Mouse (Mus musculus) forebrain, embryonic 12.5 days (tissue): ENCODE measurements around the gene Kansl1. TPM values are rescaled to one million over a fixed set of nuclear protein-coding genes. Genes with fewer than 3 reads are reported as not detected.
A peak's percentile ranks its signal among the peaks of the same experiment; 100 is the strongest.

ENCODE experiments used
- ATAC-seq: fragments of 200-750 bp; cut with Nextera tagmentation; 2 replicates; pipeline ENCODE4 v1.8.0; 2017; ENCODE audit warnings: moderate TSS enrichment; ENCODE audit not compliant: low FRiP score
- H3K27ac ChIP-seq: fragments of 300-500 bp; sonication (generic); 2 replicates; pipeline ENCODE4 v1.5.1; 2016; ENCODE audit warnings: mild to moderate bottlenecking
- H3K27me3 ChIP-seq: fragments of 300-500 bp; sonication (generic); 2 replicates; pipeline ENCODE4 v1.6.1; 2016; ENCODE audit warnings: mild to moderate bottlenecking
- H3K36me3 ChIP-seq: fragments of 300-500 bp; sonication (generic); replicated peaks from 2 replicates; pipeline ENCODE4 v1.6.1; 2016; ENCODE audit warnings: mild to moderate bottlenecking
- H3K4me1 ChIP-seq: fragments of 300-500 bp; sonication (generic); 2 replicates; pipeline ENCODE4 v1.6.1; 2016
- H3K4me2 ChIP-seq: fragments of 300-500 bp; sonication (generic); 2 replicates; pipeline ENCODE4 v1.6.1; 2016; ENCODE audit warnings: mild to moderate bottlenecking, moderate library complexity
- H3K4me3 ChIP-seq: fragments of 300-500 bp; sonication (generic); replicated peaks from 2 replicates; pipeline ENCODE4 v1.5.1; 2016; ENCODE audit warnings: mild to moderate bottlenecking
- H3K9ac ChIP-seq: fragments of 300-500 bp; sonication (generic); 2 replicates; pipeline ENCODE4 v1.6.1; 2016; ENCODE audit warnings: mild to moderate bottlenecking
- H3K9me3 ChIP-seq: fragments of 300-500 bp; sonication (generic); 2 replicates; pipeline ENCODE4 v1.6.1; 2016
- whole genome bisulfite sequencing: fragments of 180-500 bp; shearing (Covaris S2); methylation state at CpG from one replicate; pipeline ENCODE4 v1.1.7; 2016; 5-methylcytosine and 5-hydroxymethylcytosine counted together
- polyA plus RNA-seq: library from polyadenylated mRNA; unstranded; fragments of >200 nt; fragmentation: Nextera tagmentation; extraction: Ambion mirVana; gene quantifications from 2 replicates; pipeline ENCODE4 v1.2.1, GENCODE M21; 2016

The Kansl1 gene
- polyA plus RNA-seq, result 34.9 and 36.2 TPM in 2 replicates

GRCm38 (mm10) chr11:104468751-104469268 is at the start of gene Kansl1:
Gene Kansl1, minus strand, starts transcription at chr11:104468861.
- peaks cover 19% of the 10 kb centered on the region for H3K4me1 ChIP-seq
- under 1% methylated on average over 57 of the region's 69 CpGs for WGBS
- H3K9me3 ChIP-seq, result no peaks in the 10 kb centered on the region
- peak; percentile 80 for ATAC-seq
- H3K27me3 ChIP-seq, result no peaks in the 10 kb centered on the region
- peaks cover 9% of the 10 kb centered on the region; the same call in 1 of the 2 replicates for H3K36me3 ChIP-seq
- H3K4me2 ChIP-seq, result peak within 1 kb of the TSS; percentile 80
- peak within 1 kb of the TSS; percentile 69 for H3K27ac ChIP-seq
- peak within 1 kb of the TSS; percentile 94 for H3K9ac ChIP-seq
- H3K4me3 ChIP-seq, result peak within 1 kb of the TSS; percentile 97

GRCm38 (mm10) chr11:104512436-104512835 is 43.8 kb upstream of the Kansl1 start:
- 89% methylated on average over 4 of the region's 4 CpGs for WGBS
- Histone ChIP-seq H3K36me3 (peaks cover 80% of the 10 kb centered on the region), H3K9me3 (no peaks in the 10 kb centered on the region), H3K27ac (no peak overlapping the region), H3K4me1 (no peaks in the 10 kb centered on the region), H3K4me3 (no peak overlapping the region), H3K4me2 (no peak overlapping the region), H3K9ac (no peak overlapping the region), H3K27me3 (no peaks in the 10 kb centered on the region)
- ATAC-seq, result no peak

GRCm38 (mm10) chr11:104510606-104511005 is 41.9 kb upstream of the Kansl1 start:
- H3K9ac ChIP-seq, result no peak overlapping the region
- H3K36me3 ChIP-seq, result peaks cover 80% of the 10 kb centered on the region
- no peak overlapping the region for H3K4me3 ChIP-seq
- H3K27me3 ChIP-seq, result no peaks in the 10 kb centered on the region
- H3K4me1 ChIP-seq, result no peaks in the 10 kb centered on the region
- ATAC-seq, result no peak
- H3K9me3 ChIP-seq, result no peaks in the 10 kb centered on the region
- H3K27ac ChIP-seq, result no peak overlapping the region
- 88% methylated on average over 2 of the region's 2 CpGs for WGBS
- H3K4me2 ChIP-seq, result no peak overlapping the region

- H3K9me3 ChIP-seq, result no peaks in the 10 kb centered on the region
- 88% methylated on average over 4 of the region's 4 CpGs for WGBS
- ATAC-seq, result no peak
- no peak overlapping the region for H3K27ac ChIP-seq
- H3K27me3 ChIP-seq, result no peaks in the 10 kb centered on the region
- no peak overlapping the region for H3K4me3 ChIP-seq
- no peak overlapping the region for H3K9ac ChIP-seq
- no peak overlapping the region for H3K4me2 ChIP-seq
- peaks cover 74% of the 10 kb centered on the region for H3K36me3 ChIP-seq
- H3K4me1 ChIP-seq, result no peaks in the 10 kb centered on the region
These were observed 39.8 kb upstream of the Kansl1 start for GRCm38 (mm10) chr11:104508455-104508854.

- H3K9me3 ChIP-seq, result peaks cover 4% of the 10 kb centered on the region; the same call in 1 of the 2 replicates
- H3K27me3 ChIP-seq, result no peaks in the 10 kb centered on the region
- no peaks in the 10 kb centered on the region for H3K4me1 ChIP-seq
- H3K4me2 ChIP-seq, result no peak overlapping the region
- no peaks in the 10 kb centered on the region for H3K36me3 ChIP-seq
- no peak overlapping the region for H3K4me3 ChIP-seq
- WGBS, result 79% methylated on average over 3 of the region's 3 CpGs
- H3K27ac ChIP-seq, result no peak overlapping the region
- H3K9ac ChIP-seq, result no peak overlapping the region
- ATAC-seq, result no peak
These were observed 19.6 kb upstream of the Kansl1 start for GRCm38 (mm10) chr11:104488292-104488691.

GRCm38 (mm10) chr11:104481971-104482370 is 13.3 kb upstream of the Kansl1 start:
- no peak overlapping the region for H3K4me2 ChIP-seq
- H3K9me3 ChIP-seq, result peaks cover 4% of the 10 kb centered on the region; the same call in 1 of the 2 replicates
- no peak overlapping the region for H3K27ac ChIP-seq
- no peak overlapping the region for H3K4me3 ChIP-seq
- no peak overlapping the region for H3K9ac ChIP-seq
- no peaks in the 10 kb centered on the region for H3K27me3 ChIP-seq
- WGBS, result 91% methylated on average over 8 of the region's 8 CpGs
- H3K4me1 ChIP-seq, result no peaks in the 10 kb centered on the region
- ATAC-seq, result no peak
- no peaks in the 10 kb centered on the region for H3K36me3 ChIP-seq

GRCm38 (mm10) chr11:104479505-104479904 is 10.8 kb upstream of the Kansl1 start:
- Histone ChIP-seq H3K4me1 (no peaks in the 10 kb centered on the region), H3K4me2 (no peak overlapping the region), H3K27ac (no peak overlapping the region), H3K36me3 (no peaks in the 10 kb centered on the region), H3K9ac (no peak overlapping the region), H3K27me3 (no peaks in the 10 kb centered on the region), H3K4me3 (no peak overlapping the region), H3K9me3 (no peaks in the 10 kb centered on the region)
- no peak for ATAC-seq
- 68% methylated on average over 4 of the region's 4 CpGs for WGBS

- peak overlapping the region; percentile 97 for H3K4me3 ChIP-seq
- peak overlapping the region; percentile 80 for H3K4me2 ChIP-seq
- H3K36me3 ChIP-seq, result peaks cover 9% of the 10 kb centered on the region; the same call in 1 of the 2 replicates
- H3K9me3 ChIP-seq, result no peaks in the 10 kb centered on the region
- peak; percentile 100 for ATAC-seq
- H3K9ac ChIP-seq, result peak overlapping the region; percentile 94
- peaks cover 19% of the 10 kb centered on the region for H3K4me1 ChIP-seq
- peak overlapping the region; percentile 69 for H3K27ac ChIP-seq
- WGBS, result 2% methylated on average over 19 of the region's 19 CpGs
- no peaks in the 10 kb centered on the region for H3K27me3 ChIP-seq
These were observed 742 bp upstream of the Kansl1 start for GRCm38 (mm10) chr11:104469371-104469835.

GRCm38 (mm10) chr11:104467698-104468097 is 963 bp downstream of the Kansl1 start:
- Histone ChIP-seq H3K27ac (no peak overlapping the region), H3K9me3 (no peaks in the 10 kb centered on the region), H3K4me2 (peak overlapping the region; percentile 19; the same call in 1 of the 2 replicates), H3K36me3 (peaks cover 17% of the 10 kb centered on the region; the same call in 1 of the 2 replicates), H3K9ac (no peak overlapping the region), H3K4me1 (peaks cover 19% of the 10 kb centered on the region), H3K27me3 (no peaks in the 10 kb centered on the region), H3K4me3 (no peak overlapping the region)
- 83% methylated on average over 5 of the region's 5 CpGs for WGBS
- no peak for ATAC-seq

- ATAC-seq, result no peak
- Histone ChIP-seq H3K4me3 (no peak overlapping the region), H3K36me3 (peaks cover 19% of the 10 kb centered on the region; the same call in 1 of the 2 replicates), H3K9me3 (no peaks in the 10 kb centered on the region), H3K27me3 (no peaks in the 10 kb centered on the region), H3K4me2 (no peak overlapping the region), H3K4me1 (peaks cover under 1% of the 10 kb centered on the region), H3K9ac (no peak overlapping the region), H3K27ac (no peak overlapping the region)
These were observed 7.1 kb downstream of the Kansl1 start for GRCm38 (mm10) chr11:104461551-104461950.

- H3K27me3 ChIP-seq, result no peaks in the 10 kb centered on the region
- 94% methylated on average over 2 of the region's 2 CpGs for WGBS
- H3K27ac ChIP-seq, result no peak overlapping the region
- H3K9ac ChIP-seq, result no peak overlapping the region
- H3K4me3 ChIP-seq, result no peak overlapping the region
- H3K4me2 ChIP-seq, result no peak overlapping the region
- no peak for ATAC-seq
- H3K9me3 ChIP-seq, result no peaks in the 10 kb centered on the region
- peaks cover 13% of the 10 kb centered on the region; the same call in 1 of the 2 replicates for H3K36me3 ChIP-seq
- no peaks in the 10 kb centered on the region for H3K4me1 ChIP-seq
These were observed 9.0 kb downstream of the Kansl1 start for GRCm38 (mm10) chr11:104459671-104460070.

GRCm38 (mm10) chr11:104458507-104458906 is 10.2 kb downstream of the Kansl1 start:
- no peaks in the 10 kb centered on the region for H3K4me1 ChIP-seq
- H3K4me3 ChIP-seq, result no peak overlapping the region
- no peak overlapping the region for H3K4me2 ChIP-seq
- no peak overlapping the region for H3K9ac ChIP-seq
- peaks cover 11% of the 10 kb centered on the region; the same call in 1 of the 2 replicates for H3K36me3 ChIP-seq
- no peaks in the 10 kb centered on the region for H3K9me3 ChIP-seq
- H3K27me3 ChIP-seq, result no peaks in the 10 kb centered on the region
- 83% methylated on average over 2 of the region's 2 CpGs for WGBS
- ATAC-seq, result no peak
- no peak overlapping the region for H3K27ac ChIP-seq

- 98% methylated on average over 1 of the region's 1 CpGs for WGBS
- no peaks in the 10 kb centered on the region for H3K27me3 ChIP-seq
- no peaks in the 10 kb centered on the region for H3K9me3 ChIP-seq
- H3K9ac ChIP-seq, result no peak overlapping the region
- no peak overlapping the region for H3K27ac ChIP-seq
- H3K4me3 ChIP-seq, result no peak overlapping the region
- no peaks in the 10 kb centered on the region for H3K4me1 ChIP-seq
- no peak overlapping the region for H3K4me2 ChIP-seq
- no peak for ATAC-seq
- no peaks in the 10 kb centered on the region for H3K36me3 ChIP-seq
These were observed 16.0 kb downstream of the Kansl1 start for GRCm38 (mm10) chr11:104452709-104453108.
